ENCODE assay signal across 27 mouse cellular contexts in the genomic region with DNA sequence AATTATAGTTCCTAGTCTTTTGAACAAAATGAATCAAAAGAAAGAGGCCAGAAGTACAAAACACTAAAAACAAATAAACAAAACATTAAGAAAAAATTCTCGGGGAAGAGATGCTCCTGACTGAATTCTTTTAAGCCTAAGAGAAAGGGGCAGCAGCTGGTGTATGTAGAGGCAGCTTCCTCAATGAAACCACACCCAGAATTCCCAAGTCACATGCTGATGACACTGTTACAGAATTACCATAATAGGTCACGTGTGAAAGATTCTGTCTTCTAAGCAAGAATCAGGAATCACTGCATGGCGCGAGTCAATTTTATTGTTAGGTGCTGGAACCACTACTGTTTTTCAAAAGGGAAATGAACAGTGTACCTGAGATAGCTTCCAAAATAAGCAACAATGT.
A peak's percentile ranks its signal among the peaks of the same experiment; 100 is the strongest.
DNase-seq lines count a peak whose midpoint lies in the region; ATAC-seq and TF ChIP-seq lines count a peak whose summit lies in the region.
"Had no signal": no experiment of that assay in that cellular context is flagged by ENCODE, and none has a peak within 500 bp of the region (broad histone marks: within the 10 kb centered on the region; RNA-seq: fewer than 3 reads in every experiment).

No protein-coding gene starts in this region.

- peak; percentile 64; the same call in 1 of the 2 replicates for ATAC-seq in intestine, embryonic 16.5 days
- ATAC-seq in intestine, embryonic 15.5 days: no peak
- ATAC-seq in intestine, postnatal 0 days: peak; percentile 83
- ATAC-seq: activated CD4-positive, CD25-positive, alpha-beta regulatory T cell, adult 4 months; CD4-positive, CD25-positive, alpha-beta regulatory T cell, adult 4 months; forebrain, embryonic 15.5 days; hindbrain, embryonic 16.5 days; Patski had no signal

- no peak overlapping the region for H3K9ac ChIP-seq in intestine, embryonic 16.5 days (ENCODE audit: low read depth, low read length)
- no peak overlapping the region for H3K9ac ChIP-seq in intestine, embryonic 15.5 days
- no peak overlapping the region for H3K9ac ChIP-seq in ES-E14 (ENCODE audit: insufficient read depth, low read depth, low read length, poor library complexity, severe bottlenecking)
- H3K9ac ChIP-seq in intestine, postnatal 0 days (ENCODE audit: low read depth, low read length): no peak overlapping the region
- H3K9ac ChIP-seq: embryonic facial prominence, embryonic 13.5 days; forebrain, embryonic 12.5 days; forebrain, embryonic 15.5 days; hindbrain, embryonic 12.5 days had no signal

- peak; percentile 8 for DNase-seq in 3T3-L1 (ENCODE audit: low read depth, low spot score)
- peak; percentile 40 for DNase-seq in ES-E14 (ENCODE audit: low read depth, low spot score)
- DNase-seq in thymus, adult 18-20 months: no peak
- no peak for DNase-seq in right cerebral cortex, adult 18-20 months
- DNase-seq: adrenal gland, adult 8-10 months; adrenal gland, postnatal 25 days; cerebellum, adult 11-12 months; cerebellum, adult 8-10 months; cerebellum, postnatal 10 days; cerebellum, postnatal 36 days; embryo, embryonic 11 days; gastrocnemius, postnatal 10 days had no signal

- WGBS in intestine, embryonic 16.5 days: 74% methylated on average over 4 of the region's 4 CpGs
- 73% methylated on average over 4 of the region's 4 CpGs for WGBS in intestine, embryonic 15.5 days
- WGBS in intestine, postnatal 0 days: 60% methylated on average over 4 of the region's 4 CpGs

- H3K9me3 ChIP-seq in intestine, embryonic 16.5 days (ENCODE audit: control insufficient read depth, low read length): no peaks in the 10 kb centered on the region
- H3K9me3 ChIP-seq in intestine, embryonic 15.5 days: no peaks in the 10 kb centered on the region
- H3K9me3 ChIP-seq in ES-E14 (ENCODE audit: control insufficient read depth, insufficient read depth, low read depth, low read length): no peaks in the 10 kb centered on the region
- H3K9me3 ChIP-seq in intestine, postnatal 0 days (ENCODE audit: control insufficient read depth): no peaks in the 10 kb centered on the region
- H3K9me3 ChIP-seq: embryonic facial prominence, embryonic 10.5 days; embryonic facial prominence, embryonic 13.5 days; forebrain, embryonic 12.5 days; forebrain, embryonic 15.5 days; hindbrain, embryonic 12.5 days had no signal

- H3K4me3 ChIP-seq in intestine, embryonic 16.5 days (ENCODE audit: low read length): no peak overlapping the region
- H3K4me3 ChIP-seq in intestine, embryonic 15.5 days (replicated peaks): no peak overlapping the region
- no peak overlapping the region for H3K4me3 ChIP-seq in ES-E14 (ENCODE audit: insufficient read depth in 1 of 2, low read depth in 1 of 2, low read length in 2 of 2, poor library complexity in 1 of 2, severe bottlenecking in 1 of 2)
- no peak overlapping the region for H3K4me3 ChIP-seq in intestine, postnatal 0 days (ENCODE audit: low read depth, low read length)
- H3K4me3 ChIP-seq: embryonic facial prominence, embryonic 10.5 days; embryonic facial prominence, embryonic 13.5 days; erythroblast, embryonic 14.5 days; forebrain, embryonic 12.5 days; forebrain, embryonic 15.5 days; hindbrain, embryonic 12.5 days had no signal

- H3K4me1 ChIP-seq in intestine, embryonic 16.5 days (ENCODE audit: control insufficient read depth, insufficient read depth, low read length): no peaks in the 10 kb centered on the region
- peaks cover 8% of the 10 kb centered on the region; the same call in 1 of the 2 replicates for H3K4me1 ChIP-seq in intestine, embryonic 15.5 days (replicated peaks)
- peaks cover 18 to 19% of the 10 kb centered on the region in 2 experiments for H3K4me1 ChIP-seq in ES-E14 (ENCODE audit: control insufficient read depth in 2 of 2, insufficient read depth in 2 of 2, low read length in 2 of 2, poor library complexity in 1 of 2)
- H3K4me1 ChIP-seq in intestine, postnatal 0 days (replicated peaks; ENCODE audit: control insufficient read depth, insufficient read depth, low read length): no peaks in the 10 kb centered on the region

- no peaks in the 10 kb centered on the region for H3K36me3 ChIP-seq in intestine, embryonic 16.5 days (ENCODE audit: control insufficient read depth, insufficient read depth, low read length)
- H3K36me3 ChIP-seq in intestine, embryonic 15.5 days: no peaks in the 10 kb centered on the region
- H3K36me3 ChIP-seq in ES-E14 (ENCODE audit: control insufficient read depth, insufficient read depth, low read length, poor library complexity, severe bottlenecking): no peaks in the 10 kb centered on the region
- peaks cover 4% of the 10 kb centered on the region for H3K36me3 ChIP-seq in intestine, postnatal 0 days (ENCODE audit: control insufficient read depth, insufficient read depth)
- H3K36me3 ChIP-seq: embryonic facial prominence, embryonic 13.5 days; forebrain, embryonic 12.5 days; forebrain, embryonic 15.5 days; G1E; hindbrain, embryonic 12.5 days had no signal

- in situ Hi-C loops in ES-E14 (cut with MboI; ENCODE audit: low sequenced_read_pairs in 2 of 2, unreplicated experiment in 2 of 2): no loop called here

- H3K4me2 ChIP-seq in intestine, embryonic 16.5 days (ENCODE audit: low read depth, low read length): no peak overlapping the region
- H3K4me2 ChIP-seq in intestine, embryonic 15.5 days (replicated peaks): no peak overlapping the region
- no peak overlapping the region for H3K4me2 ChIP-seq in intestine, postnatal 0 days (replicated peaks; ENCODE audit: low read depth)
- H3K4me2 ChIP-seq: embryonic facial prominence, embryonic 13.5 days; forebrain, embryonic 12.5 days; forebrain, embryonic 15.5 days; heart, embryonic 11.5 days; hindbrain, embryonic 12.5 days had no signal

- no peak for TF ChIP-seq CTCF in intestine, postnatal 0 days (IDR thresholded peaks at IDR 0.05; ENCODE audit: low read depth)

- H3K27ac ChIP-seq in intestine, embryonic 16.5 days (ENCODE audit: low read length): no peak overlapping the region
- no peak overlapping the region for H3K27ac ChIP-seq in intestine, embryonic 15.5 days
- no peak overlapping the region for H3K27ac ChIP-seq in ES-E14 (ENCODE audit: insufficient read depth, low read depth, low read length, poor library complexity, severe bottlenecking)
- H3K27ac ChIP-seq in intestine, postnatal 0 days (ENCODE audit: low read depth, low read length): peak overlapping the region; percentile 28; the same call in 1 of the 2 replicates
- H3K27ac ChIP-seq: embryonic facial prominence, embryonic 10.5 days; embryonic facial prominence, embryonic 13.5 days; forebrain, embryonic 12.5 days; forebrain, embryonic 15.5 days; hindbrain, embryonic 12.5 days had no signal

- no peaks in the 10 kb centered on the region for H3K27me3 ChIP-seq in intestine, embryonic 16.5 days (replicated peaks; ENCODE audit: control insufficient read depth, insufficient read depth, low read length)
- no peaks in the 10 kb centered on the region for H3K27me3 ChIP-seq in intestine, embryonic 15.5 days (replicated peaks)
- H3K27me3 ChIP-seq in intestine, postnatal 0 days (replicated peaks; ENCODE audit: control insufficient read depth, insufficient read depth, low read length): no peaks in the 10 kb centered on the region
- H3K27me3 ChIP-seq: embryonic facial prominence, embryonic 13.5 days; forebrain, embryonic 12.5 days; forebrain, embryonic 15.5 days; hindbrain, embryonic 12.5 days; Patski had no signal

TF ChIP-seq in ES-E14, 5 proteins besides CTCF, POLR2A, EP300 and RAD21:
- TF ChIP-seq ZNF384 (IDR thresholded peaks at IDR 0.05; ENCODE audit: low read depth, low read length): no peak
- TF ChIP-seq HCFC1 (IDR thresholded peaks at IDR 0.05; ENCODE audit: borderline replicate concordance, insufficient read depth, low read length): no peak
- 0 out of 2 replicates have a peak, but pooled peaks have one; percentile 18 for TF ChIP-seq MAFK (IDR thresholded peaks at IDR 0.05; ENCODE audit: insufficient read depth, low read depth, low read length)

Comparison
In these comparisons a context has a peak if more than half of its experiments do, and no peak if none do; other contexts are left out.
1. DNase-seq: peak in 3T3-L1 (single experiment) and ES-E14 (single experiment); none in thymus, adult 18-20 months (0 of 2) and right cerebral cortex, adult 18-20 months (single experiment).